Mouse (Mus musculus) C2C12 (cell line): ENCODE results near the gene Myf5.
A peak's percentile ranks its signal among the peaks of the same experiment; 100 is the strongest.

Experiments
- CEBPB ChIP-seq: IDR thresholded peaks from one replicate; pipeline ENCODE4 v1.6.1; 2011; ENCODE audit warnings: low read depth, mild to moderate bottlenecking, control low read depth, moderate library complexity
- CTCF ChIP-seq: IDR thresholded peaks from one replicate; pipeline ENCODE4 v1.5.1; 2011; ENCODE audit not compliant: control insufficient read depth, insufficient read depth, insufficient read length
- FOSL1 ChIP-seq: IDR thresholded peaks from one replicate; pipeline ENCODE4 v1.8.0; 2011; ENCODE audit warnings: mild to moderate bottlenecking, low read length; ENCODE audit not compliant: poor library complexity, insufficient read depth, severe bottlenecking
- MAX ChIP-seq: IDR thresholded peaks from one replicate; pipeline ENCODE4 v1.6.1; 2011; ENCODE audit warnings: mild to moderate bottlenecking, control low read depth
- USF1 ChIP-seq: IDR thresholded peaks from one replicate; pipeline ENCODE4 v1.6.1; 2011; ENCODE audit warnings: low read depth, mild to moderate bottlenecking, control low read depth, moderate library complexity

GRCm38 (mm10) chr10:107492867-107493579 is 7.1 kb upstream of the Myf5 start:
- TF ChIP-seq CTCF = no peak
- peak; percentile 89 for TF ChIP-seq USF1
- TF ChIP-seq CEBPB = no peak
- TF ChIP-seq FOSL1 = no peak
- TF ChIP-seq MAX = no peak
